Mouse (Mus musculus) limb, embryonic 10.5 days (tissue): Measurements from ENCODE around the gene Myl7. TPM values are rescaled to one million over a fixed set of nuclear protein-coding genes. Genes with fewer than 3 reads are reported as not detected.

ENCODE experiments used
- polyA plus RNA-seq: library from polyadenylated mRNA; unstranded; fragments of >200 nt; fragmentation: Nextera tagmentation; extraction: Ambion mirVana; gene quantifications from 2 replicates; pipeline ENCODE4 v1.2.1, GENCODE M21; 2016

The Myl7 gene
- polyA plus RNA-seq, 1 experiment from 2014 or later, result 6.8 TPM

Other genes with a start within 250 kb of the Myl7 start
- 155 and 158 TPM in 2 replicates for gene Mrps24, start 183.1 kb downstream of the Myl7 start, polyA plus RNA-seq
- gene Urgcp, start 136.4 kb downstream of the Myl7 start, polyA plus RNA-seq, result 15.4 and 20.3 TPM in 2 replicates
- gene Dbnl, start 110.3 kb downstream of the Myl7 start, polyA plus RNA-seq, result 125 and 131 TPM in 2 replicates
- gene Pgam2, start 95.0 kb downstream of the Myl7 start, polyA plus RNA-seq, result 4.1 and 9.6 TPM in 2 replicates
- 7.1 and 10.3 TPM in 2 replicates for gene Polm, start 60.8 kb downstream of the Myl7 start, polyA plus RNA-seq
- gene Aebp1, start 36.8 kb downstream of the Myl7 start, polyA plus RNA-seq, result 8.2 TPM in 2 replicates
- gene Pold2, start 20.5 kb downstream of the Myl7 start, polyA plus RNA-seq, result 165 and 175 TPM in 2 replicates
- gene Gck, start 51.3 kb upstream of the Myl7 start, polyA plus RNA-seq, result 0.55 and 1.3 TPM in 2 replicates
- gene Ykt6, start 56.9 kb upstream of the Myl7 start, polyA plus RNA-seq, result 55.5 and 65.5 TPM in 2 replicates
- gene Camk2b, start 167.6 kb upstream of the Myl7 start, polyA plus RNA-seq, result 0.35 and 0.68 TPM in 2 replicates